Mouse (Mus musculus): Measurements from ENCODE around the gene Ank3. TPM values are rescaled to one million over a fixed set of nuclear protein-coding genes. Genes with fewer than 3 reads are reported as not detected.

Gene Ank3
- total RNA-seq, 4 experiments from 2014 or later, result 81.4 to 115 (median 89.6) TPM

DNA sequence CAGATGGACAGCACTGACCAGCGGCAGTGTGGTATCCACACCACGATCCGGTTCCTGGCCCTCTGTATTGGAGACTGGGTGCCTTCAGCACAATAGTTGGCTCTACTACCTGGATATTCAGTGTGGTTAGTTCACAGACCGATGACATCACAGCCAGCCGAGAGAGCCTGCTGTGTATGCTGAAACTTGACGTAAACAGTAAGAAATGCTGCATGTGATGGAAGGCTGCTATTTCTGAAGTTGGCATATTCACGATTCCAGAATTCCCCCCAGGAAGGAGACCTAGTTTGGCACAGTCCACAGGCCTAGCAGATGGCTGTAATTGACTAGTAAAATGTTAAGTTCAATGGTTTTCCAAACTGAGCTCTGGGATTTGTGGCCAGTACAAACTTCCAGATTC is 521.2 kb downstream of the Ank3 start:
- no peak for DNase-seq (ENCODE audit: low spot score in 2 of 2)

DNA sequence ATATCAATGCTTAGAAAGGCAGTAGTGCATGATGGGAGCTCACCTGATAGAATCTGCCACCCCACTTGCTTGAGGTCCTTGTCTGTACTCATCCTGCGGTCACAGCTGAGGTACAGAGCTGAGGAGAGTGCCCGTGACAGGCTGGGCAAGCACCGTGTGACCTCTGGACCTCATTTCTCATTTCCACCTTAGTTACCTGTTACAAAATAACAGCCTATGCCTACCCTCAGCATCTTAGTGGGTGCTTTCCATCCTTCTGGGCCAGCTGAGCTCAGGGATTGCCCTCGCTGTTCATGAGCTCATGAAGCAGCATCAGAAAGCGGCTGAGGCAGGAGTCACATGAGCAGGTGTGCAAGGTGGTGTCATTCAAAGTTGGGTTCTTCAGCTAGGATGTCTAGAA is 523.5 kb downstream of the Ank3 start:
- no peak for DNase-seq (ENCODE audit: low spot score in 2 of 2)

DNA sequence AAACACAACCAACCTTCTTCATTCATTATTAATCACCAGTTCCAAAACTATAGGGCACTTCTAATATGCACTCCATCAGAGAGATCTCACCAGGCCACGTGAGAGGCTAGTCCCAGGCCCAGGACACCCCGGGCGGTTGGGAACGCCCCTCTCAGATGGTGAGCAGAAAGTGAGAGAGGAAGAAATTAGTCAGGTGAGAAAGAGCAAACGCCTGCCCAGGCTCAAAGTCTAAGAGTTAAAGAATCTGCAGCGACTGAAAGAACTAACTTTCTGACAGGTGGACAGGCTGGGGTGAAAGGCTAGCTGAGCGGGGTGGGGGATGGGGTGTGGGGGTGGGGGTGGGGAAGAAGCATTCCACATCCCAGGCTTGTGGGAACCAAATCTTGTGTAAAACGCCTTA is 525.2 kb downstream of the Ank3 start:
- DNase-seq (ENCODE audit: low spot score in 2 of 2), result no peak

DNA sequence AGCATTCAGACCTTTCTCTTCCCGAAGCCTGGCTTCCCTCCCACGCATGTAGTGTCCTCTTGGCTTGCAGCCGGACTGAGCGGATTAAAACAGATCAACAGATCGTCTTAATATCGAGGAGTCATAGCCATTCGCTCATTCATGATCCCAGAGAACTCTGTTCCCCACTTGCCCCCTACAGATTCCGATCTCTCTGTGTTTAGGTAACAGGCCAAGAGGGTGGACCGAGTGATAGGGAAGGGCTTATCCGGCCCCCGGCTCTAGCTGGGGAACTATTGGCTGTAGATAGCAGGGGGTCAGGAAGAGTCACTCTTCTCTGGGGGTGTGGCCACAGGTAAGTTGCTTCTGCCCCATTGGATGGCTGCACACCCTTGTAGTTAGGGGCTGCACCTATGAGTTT is 525.7 kb downstream of the Ank3 start:
- DNase-seq (ENCODE audit: low spot score in 2 of 2), result peak; percentile 25 to 33

DNA sequence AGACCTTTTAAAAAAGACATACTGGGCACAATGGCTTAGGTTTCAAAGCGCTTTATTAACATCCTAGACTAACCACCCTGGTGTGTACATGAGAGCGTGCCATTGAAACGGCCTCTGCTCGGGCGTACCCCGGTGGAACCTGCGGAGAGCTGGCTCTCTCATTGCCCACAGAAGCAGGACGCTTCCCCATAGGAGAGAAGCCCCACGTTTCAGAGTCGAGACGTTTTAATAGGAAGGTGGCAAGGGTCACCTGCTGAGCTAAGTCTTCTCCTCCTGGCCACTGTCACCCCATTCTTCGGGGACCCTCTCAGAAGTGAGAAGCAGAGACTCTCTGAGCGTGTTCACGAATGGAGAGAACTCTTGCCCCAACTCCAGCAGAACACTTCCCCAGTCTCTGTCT is 526.3 kb downstream of the Ank3 start:
- DNase-seq (ENCODE audit: low spot score in 2 of 2), result no peak

DNA sequence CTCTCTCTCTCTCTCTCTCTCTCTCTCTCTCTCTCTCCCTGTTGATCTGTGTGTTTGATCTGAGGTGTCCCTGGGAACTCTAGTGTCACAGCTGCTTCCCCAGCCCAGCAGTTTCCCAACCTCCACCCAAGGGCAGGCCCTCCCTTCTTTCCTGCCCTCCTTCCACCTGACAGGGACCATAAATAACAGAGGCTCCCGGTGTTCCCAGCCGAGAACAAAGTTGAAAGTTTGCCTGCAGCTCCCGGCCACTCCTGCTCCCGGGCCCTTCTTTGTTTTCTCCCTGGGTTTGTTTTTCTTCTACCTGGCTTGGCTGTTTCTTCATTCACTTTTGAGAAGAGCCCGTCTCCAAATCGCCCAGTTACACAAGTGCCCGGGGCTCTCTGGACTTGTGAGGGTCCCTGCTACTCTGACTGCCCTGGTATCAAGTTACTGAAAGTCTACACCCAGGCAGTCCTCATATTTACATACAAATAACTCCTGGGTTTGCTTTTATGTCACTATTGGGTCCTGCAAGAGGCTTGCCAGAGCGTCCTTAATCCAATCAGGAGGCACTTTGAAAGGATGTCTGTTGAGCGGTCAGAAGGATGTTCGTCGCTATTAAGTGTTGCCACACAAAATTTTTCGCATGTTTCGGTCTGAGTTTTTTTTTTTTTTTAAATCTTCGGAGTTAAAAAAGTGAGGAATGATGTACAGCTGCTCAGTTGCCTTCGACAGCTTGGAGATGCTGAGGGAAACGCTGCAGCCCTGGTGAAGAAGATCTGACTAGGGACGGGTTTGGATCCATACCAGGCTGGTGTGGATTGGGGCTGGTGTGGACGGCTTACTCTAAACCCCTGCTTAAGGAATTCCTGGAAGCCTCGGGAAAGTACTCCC is 526.9 kb downstream of the Ank3 start:
- DNase-seq (ENCODE audit: low spot score in 2 of 2), result peak; percentile 59

DNA sequence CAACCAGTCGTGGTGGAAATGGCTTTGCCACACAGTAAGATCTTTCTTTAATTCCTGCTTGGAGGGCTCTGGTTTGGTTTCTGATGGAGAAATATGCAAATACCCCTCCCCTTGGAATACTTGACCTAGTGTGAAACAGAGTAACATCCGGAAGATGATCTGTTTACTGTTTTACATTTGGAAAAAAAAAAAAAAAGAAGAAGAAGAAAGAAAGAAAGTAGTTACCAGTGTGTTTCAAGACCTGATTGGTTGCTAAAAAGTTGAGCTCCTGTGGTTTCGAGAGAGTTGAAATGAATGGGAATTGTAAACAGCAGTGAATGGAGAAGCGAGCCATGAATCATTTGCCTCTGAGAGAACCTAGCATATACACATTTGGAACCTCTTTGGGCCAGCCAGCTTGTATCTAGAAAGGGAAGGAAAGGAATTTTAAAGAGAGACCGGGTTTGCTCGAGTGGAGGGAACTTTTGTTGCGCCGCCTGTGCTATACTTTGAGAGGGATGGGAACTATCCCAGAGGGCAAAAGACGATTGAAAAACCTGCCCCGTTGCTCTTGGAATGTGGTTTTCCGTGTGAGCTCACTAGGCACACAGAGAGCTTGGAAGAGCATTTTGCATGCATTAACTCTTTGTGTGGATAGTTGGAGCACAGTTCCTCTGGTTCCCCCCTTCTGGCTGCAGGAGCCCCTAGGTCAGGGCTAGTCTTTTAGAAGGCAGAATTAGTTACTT is 527.7 kb downstream of the Ank3 start:
- no peak for DNase-seq (ENCODE audit: low spot score in 2 of 2)

DNA sequence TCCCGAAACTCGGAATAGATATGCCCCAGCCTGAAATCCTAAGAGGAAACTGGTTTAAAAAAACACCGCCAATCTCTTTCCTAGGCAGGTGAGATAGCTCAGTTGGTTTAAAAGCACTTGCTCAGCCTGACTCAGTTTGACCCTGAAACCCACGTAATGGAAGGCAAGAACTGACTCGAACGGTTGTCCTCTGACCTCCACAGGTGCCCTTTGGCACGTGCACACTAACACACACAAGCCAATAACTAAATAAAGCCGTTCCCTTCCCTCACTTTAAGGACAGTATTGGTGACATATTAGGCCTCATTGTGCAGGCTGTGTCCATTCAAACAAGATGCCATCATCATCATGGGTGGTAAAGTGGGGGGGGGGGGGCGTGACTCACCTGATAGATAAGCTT is 528.4 kb downstream of the Ank3 start:
- no peak for DNase-seq (ENCODE audit: low spot score in 2 of 2)

DNA sequence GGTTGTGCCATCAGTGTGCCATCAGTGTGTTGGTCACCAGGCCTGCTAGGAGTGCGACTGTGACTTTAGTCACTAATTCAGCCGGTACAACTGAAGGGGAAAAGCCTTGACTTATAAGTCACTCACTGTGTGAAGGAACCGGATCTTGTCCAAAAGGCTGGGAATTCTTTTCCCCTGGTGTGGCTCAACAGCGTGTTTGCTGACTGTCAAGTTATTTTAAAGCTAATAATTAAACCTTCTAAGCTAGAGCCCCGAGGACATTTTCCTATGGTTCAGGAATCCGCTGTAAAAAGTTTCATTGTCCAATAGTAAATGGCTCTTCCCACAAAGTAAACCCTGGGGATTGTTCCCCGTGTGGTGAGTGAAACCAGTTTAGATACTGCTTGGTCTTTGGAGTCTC is 529.8 kb downstream of the Ank3 start:
- no peak for DNase-seq (ENCODE audit: low spot score in 2 of 2)

DNA sequence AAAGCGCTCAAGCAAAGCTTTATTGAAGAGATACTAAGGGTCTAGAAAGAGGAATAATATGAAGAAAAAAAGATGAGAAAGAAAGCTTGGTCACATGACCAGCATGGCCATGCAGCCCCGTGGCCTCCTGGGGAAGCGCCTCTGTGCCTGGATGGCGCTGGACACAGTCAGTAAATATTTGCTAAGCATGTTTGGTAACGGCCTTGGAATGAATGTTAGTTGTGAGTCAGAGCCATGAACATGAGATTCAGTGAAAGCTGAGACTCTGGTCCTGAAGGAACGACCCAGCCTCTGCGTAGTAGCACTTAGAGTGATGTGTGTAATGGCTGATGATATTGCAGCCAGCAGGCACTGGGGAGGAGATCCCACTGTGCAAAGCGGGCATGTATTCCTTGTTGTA is 531.9 kb downstream of the Ank3 start:
- DNase-seq (ENCODE audit: low spot score in 2 of 2), result peak; percentile 35 to 49

DNA sequence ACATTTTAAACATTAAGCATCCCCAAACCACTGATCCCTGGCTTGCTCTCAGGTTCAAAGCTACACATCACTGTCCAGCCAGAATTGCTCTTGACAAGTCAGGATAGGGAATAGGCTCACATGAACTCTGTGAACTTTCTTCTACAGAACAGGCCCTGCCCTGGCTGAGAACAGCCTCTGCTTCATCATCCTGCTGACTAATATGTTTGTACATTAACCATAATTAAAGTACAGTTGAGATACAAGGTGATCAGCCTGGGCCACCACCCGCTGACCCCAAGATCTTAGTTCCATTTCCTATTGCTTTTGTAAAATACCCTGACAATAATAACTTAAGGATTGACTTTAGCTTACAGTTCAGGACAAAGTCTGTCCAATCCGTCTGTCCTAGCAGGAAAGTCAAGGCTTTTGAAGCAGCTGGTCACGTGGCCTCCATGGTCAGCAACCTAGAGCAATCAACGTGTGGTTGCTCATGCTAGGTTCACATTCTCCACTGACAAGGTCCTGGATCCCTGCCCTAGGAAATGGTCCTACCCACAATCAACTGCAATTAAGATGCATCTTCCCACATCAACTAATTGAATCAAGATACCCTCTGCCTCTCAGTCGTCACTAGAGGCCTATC is 538.0 kb downstream of the Ank3 start:
- DNase-seq (ENCODE audit: low spot score in 2 of 2), result no peak

DNA sequence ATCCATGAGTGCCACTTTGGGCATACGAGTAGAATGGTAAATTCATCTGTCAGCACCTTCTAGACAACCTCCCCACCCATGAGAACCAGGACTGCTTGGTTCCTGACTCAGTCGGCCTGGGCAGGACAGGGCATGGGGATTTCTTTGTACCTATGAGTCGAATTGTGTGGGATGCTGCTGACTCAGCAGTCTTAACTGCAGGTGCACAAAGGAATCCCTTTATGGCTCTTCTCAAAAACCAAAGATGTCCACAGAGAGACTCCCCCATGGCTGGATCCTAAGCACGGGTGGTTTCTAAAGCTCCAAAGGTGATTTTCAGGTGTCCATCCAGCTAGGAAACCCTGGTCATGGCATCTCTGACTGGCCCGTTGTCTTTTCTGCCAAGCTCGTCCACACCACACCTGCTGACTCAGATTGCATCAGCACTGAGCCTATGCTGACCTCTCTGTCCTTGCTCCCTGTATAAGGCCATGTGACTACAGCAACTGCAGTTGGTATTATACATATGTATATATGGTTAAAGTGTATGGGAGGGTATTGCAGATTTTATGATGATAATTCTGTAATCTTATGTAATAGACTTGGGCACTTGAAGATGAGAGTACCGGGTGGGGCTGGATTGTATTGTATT is 538.8 kb downstream of the Ank3 start:
- DNase-seq (ENCODE audit: low spot score in 2 of 2), result no peak

DNA sequence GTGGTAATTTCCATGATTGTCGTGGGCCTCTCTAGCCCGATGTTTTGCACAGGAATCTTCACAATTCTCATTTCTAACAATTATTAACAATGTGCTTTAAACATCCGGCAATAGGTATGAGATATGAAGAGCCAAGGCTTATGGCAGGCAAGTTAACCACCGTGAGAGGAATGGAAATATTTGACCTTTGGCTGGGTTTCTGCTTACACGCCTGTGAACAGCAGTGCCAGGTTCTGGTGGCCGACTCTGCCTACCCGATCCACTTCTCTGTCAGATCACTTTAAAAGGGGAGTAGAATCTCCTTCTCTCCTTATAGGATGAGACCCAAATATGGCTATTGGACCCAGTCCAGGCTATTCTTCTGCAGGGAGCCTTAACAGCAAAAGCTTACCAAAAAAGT is 540.6 kb downstream of the Ank3 start:
- DNase-seq (ENCODE audit: low spot score in 2 of 2), result no peak

DNA sequence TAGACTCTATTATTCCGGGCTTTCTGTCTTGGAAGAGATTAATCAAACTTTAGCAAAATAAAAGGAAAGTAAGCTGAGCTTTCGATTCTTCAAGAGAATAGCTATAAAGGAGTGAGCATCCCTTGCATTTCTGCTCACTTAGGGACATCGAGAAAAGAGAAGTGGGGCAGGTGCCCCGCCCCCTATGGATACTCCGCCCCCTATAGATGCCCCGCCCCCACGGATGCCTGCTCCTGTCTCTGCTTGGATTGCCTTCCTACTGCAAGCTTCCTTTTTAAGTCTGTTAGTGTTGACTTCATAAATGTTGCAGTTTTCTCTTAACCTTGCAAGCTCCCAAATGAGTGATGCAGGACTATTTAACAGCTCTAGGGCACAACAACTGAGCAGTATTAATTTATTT is 541.4 kb downstream of the Ank3 start:
- DNase-seq (ENCODE audit: low spot score in 2 of 2), result no peak

DNA sequence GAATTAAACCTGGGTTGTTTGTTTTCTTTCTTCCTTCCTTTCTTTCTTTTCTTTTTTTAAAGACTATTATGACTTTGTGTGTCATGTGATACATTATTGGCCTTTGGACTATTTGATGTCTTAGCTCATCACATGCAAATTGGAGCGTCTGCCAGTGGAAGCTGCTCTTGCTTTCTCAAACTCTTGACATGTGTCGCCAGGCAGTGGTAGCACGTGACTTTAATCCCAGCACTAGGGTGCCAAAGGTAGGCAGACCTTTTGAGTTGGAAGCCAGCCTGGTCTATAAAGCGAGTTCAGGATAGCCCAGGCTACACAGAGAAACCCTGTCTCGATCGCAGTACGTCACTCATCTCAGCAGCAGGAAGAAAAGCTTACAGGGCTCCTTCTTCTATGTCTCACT is 542.4 kb downstream of the Ank3 start:
- no peak for DNase-seq (ENCODE audit: low spot score in 2 of 2)

DNA sequence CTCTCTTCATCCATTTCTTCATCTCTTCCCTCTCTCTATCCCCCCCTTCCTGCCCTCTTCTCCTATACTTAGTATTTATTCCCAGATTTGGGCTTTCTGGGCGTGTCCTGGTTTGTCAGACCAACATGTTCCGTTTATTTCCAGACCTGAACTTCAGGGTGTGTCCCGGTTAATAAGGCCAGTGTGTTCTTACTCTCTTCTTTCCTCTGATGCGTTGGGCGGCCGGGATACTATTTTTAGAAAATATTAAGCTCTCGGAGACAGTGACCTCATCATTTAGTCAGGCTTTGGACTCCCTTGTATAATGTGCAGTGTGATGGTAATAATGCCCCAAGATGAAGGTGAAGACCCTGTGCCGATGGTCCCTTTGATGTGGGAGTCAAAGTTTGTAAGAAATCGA is 546.3 kb downstream of the Ank3 start:
- peak; percentile 61 for DNase-seq (ENCODE audit: low spot score in 2 of 2)

DNA sequence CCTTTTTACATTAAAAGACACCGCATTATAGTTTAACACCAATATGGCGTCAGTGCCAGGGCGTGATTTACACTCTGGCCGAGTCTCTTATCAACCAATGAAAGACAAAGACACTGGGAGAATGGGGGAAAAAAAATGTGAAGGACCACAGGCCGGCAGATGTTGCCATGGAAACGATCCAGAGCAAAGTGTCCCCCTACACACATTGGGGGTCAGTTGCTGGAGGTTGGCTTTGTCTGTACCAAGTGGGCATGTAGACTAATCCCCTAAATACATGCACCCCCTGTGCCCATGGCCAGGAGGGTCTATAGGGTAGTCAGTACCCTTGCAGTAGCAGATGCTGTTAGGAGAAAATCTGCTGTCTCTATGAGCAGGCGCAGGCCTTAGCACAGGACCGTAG is 547.3 kb downstream of the Ank3 start:
- DNase-seq (ENCODE audit: low spot score in 2 of 2), result no peak

DNA sequence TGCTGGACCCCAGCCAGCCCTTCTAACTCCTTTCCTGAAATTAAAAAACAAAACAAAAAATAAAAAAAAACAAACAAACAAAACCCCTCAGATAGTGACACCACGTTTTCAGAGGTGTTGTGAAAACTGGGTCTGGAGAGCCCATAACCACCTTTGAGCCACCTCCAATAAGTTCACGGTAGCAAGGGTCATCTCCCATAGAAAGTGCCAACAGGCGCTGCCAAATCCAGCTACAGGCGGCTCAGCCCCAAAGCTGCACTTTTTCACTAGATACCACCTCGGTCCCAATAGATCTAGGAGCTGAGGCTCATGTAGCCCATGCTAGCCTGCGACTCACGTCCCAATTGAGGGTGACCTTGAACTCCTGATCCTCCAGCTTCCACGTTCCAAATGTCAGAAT is 547.7 kb downstream of the Ank3 start:
- no peak for DNase-seq (ENCODE audit: low spot score in 2 of 2)

DNA sequence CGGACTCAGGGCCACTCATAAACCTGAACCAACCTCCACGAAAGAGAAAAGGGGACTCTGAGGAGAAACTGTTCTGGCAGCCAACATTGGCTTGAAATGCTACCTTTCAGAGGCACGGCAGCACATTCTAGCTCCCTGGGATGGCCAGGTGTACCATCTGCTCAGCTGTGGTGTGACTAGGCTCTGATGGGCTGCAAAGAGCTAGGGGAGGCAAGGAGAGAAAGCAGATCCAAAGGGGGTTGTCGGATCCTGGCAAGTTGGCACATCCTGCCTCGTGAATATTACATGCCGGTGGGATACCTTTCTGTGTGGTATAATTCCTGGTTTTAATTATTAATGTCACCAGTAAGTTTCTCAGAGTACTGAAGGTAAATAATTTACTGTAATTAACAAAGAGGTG is 548.5 kb downstream of the Ank3 start:
- no peak for DNase-seq (ENCODE audit: low spot score in 2 of 2)

DNA sequence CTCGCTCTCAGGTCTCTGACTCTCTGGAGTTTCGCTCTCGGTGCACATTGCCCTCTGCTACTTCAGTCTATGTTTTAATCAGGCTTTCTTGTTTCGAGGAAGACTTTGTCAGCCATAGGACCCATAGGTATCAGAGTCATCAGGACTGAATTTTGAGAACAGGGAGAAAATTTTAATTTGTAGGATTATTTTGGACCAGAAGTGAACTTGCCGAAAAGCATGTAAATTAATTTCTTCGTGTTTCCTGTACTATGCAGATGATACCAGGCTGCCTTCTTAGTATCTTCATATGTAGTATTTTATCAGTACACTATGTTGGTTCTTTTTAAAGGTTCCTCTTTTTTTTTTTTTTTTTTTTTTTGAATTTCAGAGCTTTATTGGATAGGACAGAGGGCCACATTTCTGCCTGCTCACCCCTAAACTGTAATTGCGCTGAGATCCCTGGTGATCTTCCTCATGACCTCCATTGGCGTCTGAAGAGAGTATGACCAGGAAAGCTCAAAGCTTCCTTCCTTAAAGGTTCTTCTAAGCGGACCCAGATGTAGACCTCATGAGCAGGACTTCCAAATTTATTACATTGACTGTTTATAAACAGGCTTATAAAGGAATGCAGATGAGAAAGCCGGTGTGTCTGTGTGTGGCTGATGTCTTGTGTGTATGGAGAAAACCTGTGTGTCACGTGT is 551.8 kb downstream of the Ank3 start:
- DNase-seq (ENCODE audit: low spot score in 2 of 2), result no peak

DNA sequence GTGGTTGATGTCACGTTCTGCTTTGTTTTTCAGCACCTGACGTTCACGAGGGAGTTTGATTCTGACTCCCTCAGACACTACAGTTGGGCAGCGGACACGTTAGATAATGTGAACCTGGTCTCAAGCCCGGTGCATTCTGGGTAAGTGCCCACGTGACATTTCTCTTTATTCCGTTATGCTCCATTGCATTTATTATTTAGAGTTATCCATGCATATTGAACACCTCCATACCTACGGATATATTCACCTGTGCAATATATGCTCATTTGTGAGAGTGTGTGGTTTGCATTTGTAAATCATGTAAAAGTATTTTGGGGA is 552.3 kb downstream of the Ank3 start:
- DNase-seq (ENCODE audit: low spot score in 2 of 2), result no peak

DNA sequence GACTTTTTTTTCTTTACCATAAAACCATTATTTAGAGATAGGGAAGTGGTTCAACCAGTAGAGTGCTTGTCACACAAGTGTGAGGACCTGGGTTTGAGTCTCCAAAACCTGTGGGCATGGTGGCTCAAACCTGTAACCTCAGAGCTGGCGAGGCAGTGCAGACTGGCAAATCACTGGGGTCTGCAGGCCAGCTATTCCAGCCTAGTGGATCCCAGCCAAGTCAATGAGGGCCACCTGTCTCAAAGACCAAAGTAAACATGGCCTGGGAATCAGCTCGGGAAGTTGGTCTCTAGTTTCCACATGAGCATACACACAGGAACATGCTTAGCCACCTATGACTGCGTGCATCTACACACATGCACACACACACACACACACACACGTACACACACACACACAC is 552.9 kb downstream of the Ank3 start:
- no peak for DNase-seq (ENCODE audit: low spot score in 2 of 2)
